Mouse (Mus musculus): ENCODE results near the gene Usp3.
A peak's percentile ranks its signal among the peaks of the same experiment; 100 is the strongest.

The Usp3 gene

GRCm38 (mm10) chr9:66601006-66601405, 8.1 kb upstream of the Usp3 start:
- DNase-seq, result no peak

GRCm38 (mm10) chr9:66600551-66600950, 7.6 kb upstream of the Usp3 start:
- DNase-seq, result no peak

GRCm38 (mm10) chr9:66599577-66599976, 6.6 kb upstream of the Usp3 start:
- DNase-seq, result peak; percentile 85

GRCm38 (mm10) chr9:66598636-66599035, 5.7 kb upstream of the Usp3 start:
- DNase-seq, result no peak

GRCm38 (mm10) chr9:66597480-66598215, 4.7 kb upstream of the Usp3 start:
- no peak for DNase-seq

- DNase-seq, result no peak
These were observed 4.1 kb upstream of the Usp3 start for GRCm38 (mm10) chr9:66597076-66597475.

GRCm38 (mm10) chr9:66595722-66596675, 3.1 kb upstream of the Usp3 start:
- DNase-seq, result no peak

- DNase-seq, result peak; percentile 58
These were observed 1.1 kb upstream of the Usp3 start for GRCm38 (mm10) chr9:66594061-66594460.

- no peak for DNase-seq
These were observed 649 bp upstream of the Usp3 start for GRCm38 (mm10) chr9:66593613-66593969.

- DNase-seq, result peak; percentile 67
These were observed 894 bp downstream of the Usp3 start for GRCm38 (mm10) chr9:66591851-66592645.

GRCm38 (mm10) chr9:66590051-66590450, 2.9 kb downstream of the Usp3 start:
- no peak for DNase-seq

GRCm38 (mm10) chr9:66587016-66587415, 5.9 kb downstream of the Usp3 start:
- DNase-seq, result no peak

- no peak for DNase-seq
These were observed 6.4 kb downstream of the Usp3 start for GRCm38 (mm10) chr9:66586533-66586932.

- no peak for DNase-seq
These were observed 7.8 kb downstream of the Usp3 start for GRCm38 (mm10) chr9:66585191-66585590.

GRCm38 (mm10) chr9:66584176-66584575, 8.8 kb downstream of the Usp3 start:
- DNase-seq, result no peak

- no peak for DNase-seq
These were observed 9.7 kb downstream of the Usp3 start for GRCm38 (mm10) chr9:66583244-66583643.

GRCm38 (mm10) chr9:66581694-66582093, 11.2 kb downstream of the Usp3 start:
- no peak for DNase-seq

GRCm38 (mm10) chr9:66580722-66581121, 12.2 kb downstream of the Usp3 start:
- DNase-seq, result no peak

- no peak for DNase-seq
These were observed 17.1 kb downstream of the Usp3 start for GRCm38 (mm10) chr9:66575878-66576238.

GRCm38 (mm10) chr9:66575041-66575877, 17.7 kb downstream of the Usp3 start:
- DNase-seq, result no peak

- no peak for DNase-seq
These were observed 20.8 kb downstream of the Usp3 start for GRCm38 (mm10) chr9:66571986-66572700.

GRCm38 (mm10) chr9:66562215-66562614, 30.7 kb downstream of the Usp3 start:
- no peak for DNase-seq

Data from lung, postnatal 36 days (tissue).